Mouse (Mus musculus): ENCODE data around the gene Klhl7.

The Klhl7 gene

GRCm38 (mm10) chr5:24172092-24172491, 71.7 kb downstream of the Klhl7 start:
- DNase-seq (ENCODE audit: low spot score), result no peak

DNA sequence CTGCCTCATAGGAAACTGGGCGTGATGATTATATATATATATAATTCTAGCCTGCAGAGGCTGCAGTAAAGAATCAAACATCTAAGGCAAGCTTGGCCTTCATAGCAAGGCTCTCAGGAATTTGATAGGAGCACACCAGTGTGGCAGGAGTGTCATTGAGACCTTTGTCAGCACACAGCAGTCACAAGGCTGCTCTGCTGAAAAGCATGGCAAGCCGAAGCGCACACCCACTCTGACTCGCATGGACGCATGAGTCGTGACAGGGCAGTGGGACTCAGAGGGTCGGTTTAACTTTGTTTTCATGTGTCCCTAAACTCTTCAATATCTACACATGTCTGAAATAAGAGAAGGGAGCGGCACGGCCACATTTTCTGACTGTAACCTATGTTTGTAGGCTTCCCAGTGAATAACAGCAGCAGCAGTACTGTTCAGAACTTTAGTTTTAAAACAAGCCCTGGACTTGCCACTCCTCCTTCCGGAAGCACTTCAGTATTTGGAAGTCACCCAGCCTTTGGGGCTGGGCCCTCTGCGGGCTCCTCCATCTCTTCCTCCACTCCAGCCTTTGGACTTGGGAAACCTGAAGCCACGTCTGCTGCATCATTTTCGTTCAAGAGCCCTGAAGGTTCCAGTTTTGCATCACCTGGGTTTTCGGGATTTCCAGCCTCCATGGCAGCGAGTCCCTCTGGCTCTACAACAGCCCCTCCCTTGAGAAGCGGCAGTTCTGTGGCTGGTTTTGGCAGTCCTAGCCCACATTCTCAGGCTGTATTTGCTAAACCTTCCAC, 81.3 kb downstream of the Klhl7 start:
- DNase-seq (ENCODE audit: low spot score), result no peak

GRCm38 (mm10) chr5:24182296-24182734, 81.9 kb downstream of the Klhl7 start:
- no peak for DNase-seq (ENCODE audit: low spot score)

- no peak for DNase-seq (ENCODE audit: low spot score)
These were observed 82.7 kb downstream of the Klhl7 start for GRCm38 (mm10) chr5:24183096-24183495.

GRCm38 (mm10) chr5:24184011-24184410, 83.6 kb downstream of the Klhl7 start:
- DNase-seq (ENCODE audit: low spot score), result no peak

GRCm38 (mm10) chr5:24188476-24188875, 88.1 kb downstream of the Klhl7 start:
- DNase-seq (ENCODE audit: low spot score), result no peak

DNA sequence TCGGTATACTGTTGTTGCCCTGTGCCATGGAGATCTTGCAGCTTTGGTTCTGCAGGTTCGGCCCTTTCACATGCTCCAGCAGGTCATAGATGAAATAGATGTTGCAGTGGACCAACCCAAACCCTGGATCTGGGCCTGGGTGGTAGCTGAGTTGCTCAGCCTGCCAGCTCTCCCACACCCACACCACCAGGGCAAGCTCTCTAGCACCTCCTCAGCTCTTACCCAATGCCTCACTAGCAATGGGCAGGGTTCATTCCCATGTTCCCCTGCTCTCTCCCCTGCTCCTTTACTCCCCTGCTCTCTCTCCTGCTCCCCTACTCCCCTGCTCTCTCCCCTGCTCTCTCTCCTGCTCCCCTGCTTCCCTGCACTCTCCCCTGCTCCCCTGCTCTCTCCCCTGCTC, 91.4 kb downstream of the Klhl7 start:
- peak; percentile 33 for DNase-seq (ENCODE audit: low spot score)

DNA sequence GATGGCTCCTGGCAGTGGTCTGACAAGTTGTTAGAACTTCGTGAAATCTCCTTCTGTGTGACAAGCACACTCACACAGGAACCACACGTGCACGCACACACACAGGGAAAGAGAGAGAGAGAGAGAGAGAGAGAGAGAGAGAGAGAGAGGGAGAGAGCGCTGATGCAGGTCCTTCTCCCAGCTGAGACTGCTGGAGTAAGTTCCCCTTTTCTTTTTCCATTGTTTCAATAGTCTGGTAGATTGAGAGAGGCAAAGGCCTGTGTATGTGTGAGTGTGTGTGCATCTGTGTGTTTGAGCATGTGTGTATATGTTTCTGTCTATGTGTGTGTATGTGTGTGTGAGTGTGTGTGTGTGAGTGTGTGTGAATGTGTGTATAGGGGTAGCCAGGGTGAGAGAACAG, 100.6 kb downstream of the Klhl7 start:
- DNase-seq (ENCODE audit: low spot score), result no peak

DNA sequence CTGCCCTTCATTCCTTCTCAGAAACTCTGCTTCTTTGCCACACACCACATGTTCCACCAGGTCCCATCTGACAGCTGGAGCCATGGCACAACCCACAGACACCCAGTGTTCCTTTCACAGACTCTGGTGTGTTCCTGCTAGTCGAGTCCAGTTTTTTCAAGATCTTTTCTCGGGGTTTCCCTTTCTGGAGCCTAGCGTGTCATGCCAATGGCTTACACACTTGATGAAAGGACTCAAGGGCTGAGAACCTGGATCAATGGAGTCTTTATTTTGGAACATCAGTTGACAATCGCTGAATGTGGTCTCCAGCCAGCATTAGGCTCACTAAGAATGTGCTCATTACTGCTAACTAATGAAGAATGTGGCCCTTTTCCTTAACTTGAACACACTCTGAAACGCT, 102.1 kb downstream of the Klhl7 start:
- no peak for DNase-seq (ENCODE audit: low spot score)

- no peak for DNase-seq (ENCODE audit: low spot score)
These were observed 102.9 kb downstream of the Klhl7 start for GRCm38 (mm10) chr5:24203266-24203665.

GRCm38 (mm10) chr5:24207965-24208364, 107.6 kb downstream of the Klhl7 start:
- DNase-seq (ENCODE audit: low spot score), result no peak

DNA sequence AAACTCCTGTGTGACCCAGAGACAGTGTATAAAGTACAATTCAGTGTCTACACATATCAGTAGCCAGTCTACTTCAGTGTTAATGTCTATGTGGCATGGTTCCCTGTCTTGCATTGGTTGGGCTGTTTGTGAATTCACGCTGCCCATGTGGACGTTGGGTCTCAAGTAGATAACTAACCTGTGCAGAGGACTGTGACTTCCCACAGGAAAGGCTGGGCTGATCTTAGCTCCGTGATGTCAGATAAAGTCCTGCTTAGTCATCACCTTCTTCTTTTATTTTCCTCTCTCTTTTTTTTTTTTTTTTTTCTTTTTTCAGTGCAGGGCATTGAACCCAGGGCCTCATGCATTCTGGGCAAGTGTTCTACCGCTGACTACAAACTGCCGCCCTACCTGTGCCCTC, 108.1 kb downstream of the Klhl7 start:
- DNase-seq (ENCODE audit: low spot score), result no peak

All from adipocyte (in vitro differentiated cells).